Mouse (Mus musculus): ENCODE measurements around the gene Drc7.

DNA sequence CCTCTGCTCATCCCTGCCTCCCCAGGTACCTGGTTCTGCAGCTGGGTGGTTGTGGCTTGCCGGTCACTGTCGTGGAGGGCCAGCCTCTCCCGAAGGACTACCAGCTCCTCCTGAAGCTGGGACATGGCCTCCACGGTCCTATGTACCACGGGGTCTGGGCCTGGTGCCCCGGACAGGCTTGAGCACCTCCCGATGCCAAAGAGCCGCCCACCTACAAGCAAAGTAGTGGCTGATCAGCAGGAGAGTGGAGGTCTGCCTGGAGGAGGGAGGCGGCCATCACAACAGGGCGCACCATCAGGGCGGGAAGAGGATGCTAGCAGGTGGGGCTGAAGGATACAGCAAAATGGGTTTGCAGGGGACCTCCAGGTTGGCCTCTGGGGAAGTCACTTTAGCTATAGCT, 71.6 kb downstream of the Drc7 start:
- no peak for TF ChIP-seq CTCF (IDR thresholded peaks at IDR 0.05; ENCODE audit: borderline replicate concordance, extremely low read depth, insufficient read depth, insufficient read length)
- TF ChIP-seq POLR2A (IDR thresholded peaks at IDR 0.05; ENCODE audit: borderline replicate concordance, extremely low read depth, insufficient read depth, insufficient read length, poor library complexity, severe bottlenecking), result no peak
